Mouse (Mus musculus): ENCODE measurements at regions not wholly inside any gene's neighbourhood (a gene's known extent, or its start where the extent isn't known, plus 50 kb on each side); places are given as distances from the start of the nearest gene placed in this dataset.

- no peak for DNase-seq
These were observed 89.1 kb upstream of the Chl1 start for GRCm38 (mm10) chr6:103421013-103421933.

DNA sequence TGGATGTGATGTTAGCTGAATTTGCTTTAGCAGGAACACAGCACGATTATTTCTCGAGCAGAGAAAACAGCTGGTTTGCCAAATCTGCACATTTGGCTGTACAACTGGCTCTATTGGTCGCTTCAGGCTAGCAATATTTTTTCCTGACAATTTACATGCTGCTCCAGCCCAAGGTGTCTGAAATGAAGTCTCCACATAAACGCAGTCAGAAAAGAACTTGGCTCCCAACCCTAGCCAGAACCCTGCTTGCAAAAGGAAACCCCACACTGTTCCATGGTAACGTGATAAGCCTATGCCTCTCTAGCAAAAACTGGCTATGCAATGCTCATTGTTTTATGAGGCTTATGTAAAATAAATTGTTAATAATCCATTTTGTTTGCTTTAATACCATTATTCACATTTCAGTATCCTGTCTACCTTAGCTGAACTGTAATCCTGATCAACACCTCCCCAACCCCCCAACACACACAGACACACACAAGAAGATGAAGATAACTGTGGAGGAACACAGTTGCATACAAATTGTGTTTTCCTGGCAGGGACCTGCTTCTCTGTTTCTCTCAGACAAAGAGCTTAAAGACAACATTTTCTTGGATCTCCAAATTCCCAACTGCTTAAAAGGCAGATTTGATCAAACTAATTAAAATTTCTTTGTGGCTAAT is 79.3 kb upstream of the Chl1 start:
- DNase-seq, result no peak

DNA sequence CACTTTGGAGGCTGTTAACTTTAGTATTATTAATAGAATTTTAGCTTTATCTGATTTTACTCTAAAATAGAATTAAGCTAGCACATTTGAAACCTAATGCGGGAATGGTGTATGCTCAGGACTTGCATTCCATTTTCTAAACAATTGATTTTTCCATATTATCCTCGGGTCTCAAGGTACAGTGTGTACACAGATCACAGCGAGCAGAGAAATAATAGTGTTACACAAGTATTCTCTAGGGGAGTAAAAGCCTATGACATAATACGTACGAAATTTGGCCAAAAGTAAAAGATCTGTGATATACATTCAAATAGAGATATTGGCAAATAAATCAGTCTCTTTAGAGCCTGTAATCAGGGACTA is 78.8 kb upstream of the Chl1 start:
- no peak for DNase-seq
